Mouse (Mus musculus) embryonic fibroblast, embryonic 13.5 days (primary cell): ENCODE data around the gene Timp3.

Experiments
- CTCF ChIP-seq: IDR thresholded peaks from 2 replicates; pipeline ENCODE4 v1.5.1; 2011; ENCODE audit warnings: mild to moderate bottlenecking, control low read depth, low read length, moderate library complexity, borderline replicate concordance; ENCODE audit not compliant: insufficient read depth
- POLR2A ChIP-seq: IDR thresholded peaks from 2 replicates; pipeline ENCODE4 v1.6.1; 2011; ENCODE audit warnings: low read depth, mild to moderate bottlenecking, control low read depth, low read length, moderate library complexity

DNA sequence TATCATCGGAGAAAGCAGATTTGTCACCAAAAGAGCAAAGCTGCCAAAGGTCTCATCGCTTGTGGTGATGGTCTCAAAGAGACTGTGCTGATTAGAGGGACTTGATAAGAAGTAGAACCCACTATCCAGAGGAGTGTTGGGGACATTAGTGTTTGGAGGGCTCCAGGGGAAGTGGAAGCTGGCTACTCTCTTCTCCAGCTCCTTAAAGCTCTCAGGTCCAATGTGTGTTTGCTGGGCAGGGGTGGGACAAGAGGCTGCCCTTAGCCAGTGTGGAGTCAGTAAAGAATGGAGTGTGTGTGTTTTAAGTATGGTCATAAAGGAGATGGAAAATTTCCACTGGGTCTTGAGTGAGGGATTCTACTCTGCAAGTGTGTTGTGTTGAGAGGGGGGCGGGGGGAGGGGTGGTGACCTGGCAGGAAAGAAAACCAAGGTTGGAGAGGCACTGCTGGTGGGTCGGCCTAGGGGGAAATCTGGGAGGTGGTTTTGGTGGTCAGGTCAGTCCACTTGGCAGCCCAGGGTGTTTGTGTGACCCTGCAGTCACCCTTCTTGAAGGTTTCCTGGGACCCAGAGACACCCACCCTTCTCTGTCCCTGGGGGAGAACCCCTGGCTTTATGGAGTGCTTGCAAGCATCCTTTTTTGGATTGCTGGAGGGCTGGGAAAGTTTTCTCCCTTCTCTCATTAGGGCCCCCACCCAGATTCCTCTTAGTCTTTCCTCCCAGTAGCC is 1.6 kb downstream of the Timp3 start:
- TF ChIP-seq CTCF (no peak), POLR2A (peak; percentile 46; the same call in 1 of the 2 replicates)
